Mouse (Mus musculus) adrenal gland, postnatal 14 days (tissue): ENCODE data around the gene Mael. TPM values are rescaled to one million over a fixed set of nuclear protein-coding genes. Genes with fewer than 3 reads are reported as not detected.

Experiments used
- DNase-seq: peaks from one replicate; pipeline ENCODE4 v3.0.0; 2021; ENCODE audit warnings: mixed read lengths
- total RNA-seq: library from RNA; stranded (reverse); gene quantifications from 2 replicates; pipeline ENCODE4 v1.2.3, GENCODE M21; 2021

The Mael gene
- total RNA-seq, 1 experiment from 2014 or later = not detected

- DNase-seq = no peak
These were observed 33.4 kb downstream of the Mael start for GRCm38 (mm10) chr1:166205159-166205558.

DNA sequence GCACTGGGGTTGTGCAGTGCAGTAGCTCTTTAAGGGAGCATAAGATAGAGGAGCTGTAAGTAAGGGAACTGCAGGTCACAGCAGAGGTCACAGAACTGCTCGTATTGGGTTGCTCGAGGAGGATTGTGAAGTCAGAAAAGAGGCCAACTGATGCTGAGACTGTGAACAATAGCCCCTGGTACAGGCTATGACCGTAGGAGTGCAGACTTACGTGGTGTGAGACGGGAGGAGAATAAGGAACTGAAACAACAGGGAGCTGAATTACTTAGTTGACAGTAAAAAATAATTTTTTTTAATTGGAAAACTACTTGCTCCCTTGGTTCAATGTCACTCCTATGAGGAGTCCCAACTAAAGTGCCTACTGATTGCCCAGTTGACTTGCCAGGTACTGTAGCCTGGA is 34.4 kb downstream of the Mael start:
- DNase-seq = no peak

DNA sequence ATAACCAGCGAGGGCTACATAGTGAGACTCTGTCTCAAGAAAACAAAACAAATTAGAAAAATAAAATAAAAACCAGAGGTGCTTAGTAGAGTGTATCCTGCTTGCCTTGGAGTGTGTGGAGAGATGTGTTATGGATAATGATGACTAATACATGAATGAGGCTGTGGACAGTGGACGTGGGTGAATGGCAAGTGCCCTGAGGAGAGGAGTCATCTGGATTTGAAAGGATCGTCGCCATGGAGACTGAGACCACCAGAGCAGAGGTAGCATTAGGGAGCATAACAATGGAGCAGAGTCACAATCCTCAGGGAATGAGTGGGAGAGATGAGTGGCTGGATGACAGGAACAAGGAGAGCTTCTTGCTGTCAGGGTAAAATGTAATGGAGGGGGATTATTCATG is 48.7 kb downstream of the Mael start:
- no peak for DNase-seq

GRCm38 (mm10) chr1:166185357-166185756 is 53.2 kb downstream of the Mael start:
- no peak for DNase-seq

DNA sequence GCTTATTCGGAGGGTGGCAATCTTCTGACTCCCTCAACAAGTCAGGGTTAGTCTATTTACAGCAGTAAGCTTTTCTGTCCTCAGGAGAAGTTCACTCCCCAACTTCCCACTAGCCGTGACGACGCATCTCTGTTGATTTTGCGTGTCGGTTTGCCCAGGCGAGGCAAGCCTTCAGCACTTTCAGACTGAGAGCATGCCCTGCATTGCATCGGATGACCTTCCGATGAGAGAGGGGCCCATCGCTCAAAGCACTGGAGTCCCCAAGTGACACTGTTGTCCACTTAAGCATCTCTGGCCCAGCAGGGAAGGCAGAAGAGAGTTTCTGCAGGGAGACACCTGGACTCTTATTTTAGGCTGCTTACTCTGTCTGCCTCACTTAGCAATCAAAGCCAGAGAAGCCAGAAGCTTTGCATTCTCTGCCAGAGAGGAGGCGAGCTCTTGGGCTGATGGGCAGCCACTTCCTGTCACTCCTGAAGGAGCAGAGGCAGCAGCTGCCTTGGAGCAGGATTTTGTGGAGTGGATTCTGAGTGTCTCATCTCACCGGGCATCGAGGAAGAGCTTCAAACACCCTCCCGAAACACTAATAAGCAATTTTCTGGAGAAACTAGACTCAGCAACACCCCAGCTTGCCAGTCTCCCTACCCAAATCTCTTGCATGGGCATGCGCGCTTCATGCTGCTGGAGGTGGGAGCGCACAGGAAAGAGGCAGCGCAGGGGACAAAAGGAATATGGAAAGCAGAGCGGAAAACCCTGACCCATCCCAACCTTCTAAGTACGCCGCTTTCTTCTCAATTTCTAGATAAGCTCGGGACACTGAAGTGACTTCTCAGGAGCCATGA is 53.9 kb downstream of the Mael start:
- DNase-seq = no peak

GRCm38 (mm10) chr1:166182952-166183627 is 55.5 kb downstream of the Mael start:
- peak; percentile 21 for DNase-seq

DNA sequence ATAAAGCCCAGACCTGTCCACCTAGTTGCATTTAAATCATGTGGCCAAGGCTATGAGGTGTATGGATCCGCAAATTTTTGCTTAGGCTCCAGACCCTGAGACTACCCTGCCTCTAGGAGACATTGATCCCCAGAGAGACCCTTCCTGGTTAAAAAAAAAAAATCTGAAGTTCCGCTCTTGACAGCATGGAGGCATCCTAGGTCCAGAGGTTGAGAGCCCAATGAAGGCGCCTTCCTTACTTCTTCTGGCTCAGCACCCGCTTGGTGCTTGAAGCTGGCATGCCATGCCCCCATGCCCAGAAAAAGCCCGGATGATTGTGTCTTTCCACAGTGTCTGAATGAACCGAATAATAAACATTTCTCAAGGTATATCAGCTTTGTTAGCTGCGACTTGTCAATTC is 57.0 kb downstream of the Mael start:
- no peak for DNase-seq

GRCm38 (mm10) chr1:166173621-166174020 is 64.9 kb downstream of the Mael start:
- DNase-seq = no peak

DNA sequence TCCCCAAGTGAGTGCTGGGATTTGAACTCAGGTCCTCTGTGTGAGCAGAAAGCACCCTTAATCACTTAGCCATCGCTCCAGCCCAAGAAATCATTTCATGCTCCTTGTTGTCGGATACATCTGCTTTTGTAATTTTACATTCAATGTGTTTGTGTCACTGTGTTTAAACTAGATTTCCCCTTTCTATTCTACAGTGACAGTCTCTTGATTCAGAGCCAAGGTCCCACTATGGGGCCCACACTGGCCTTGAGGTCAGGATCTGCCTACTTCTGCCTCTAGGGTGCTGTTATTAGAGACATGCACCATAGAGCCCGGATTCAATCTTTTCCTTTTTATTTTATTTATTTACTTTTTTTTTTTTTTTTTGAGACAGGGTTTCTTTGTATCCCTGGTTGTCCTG is 65.6 kb downstream of the Mael start:
- no peak for DNase-seq

- DNase-seq = no peak
These were observed 67.7 kb downstream of the Mael start for GRCm38 (mm10) chr1:166170852-166171251.

DNA sequence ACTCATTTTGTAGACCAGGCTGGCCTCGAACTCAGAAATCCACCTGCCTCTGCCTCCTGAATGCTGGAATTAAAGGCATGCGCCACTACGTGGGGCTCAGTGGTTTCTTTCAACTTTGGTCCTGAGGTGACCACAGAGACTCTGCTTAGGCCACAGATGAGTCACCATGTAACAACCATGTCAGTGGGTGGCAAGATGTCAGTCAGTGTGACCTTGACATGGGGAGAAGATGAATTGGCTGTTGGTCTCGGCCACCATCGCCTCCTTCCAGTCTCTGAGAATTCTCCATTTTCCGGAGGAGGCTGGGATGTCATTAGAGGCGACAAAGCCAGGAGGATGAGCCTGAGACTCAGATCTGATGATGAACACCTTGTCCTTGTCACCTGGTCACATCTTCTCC is 68.8 kb downstream of the Mael start:
- DNase-seq = peak; percentile 16

GRCm38 (mm10) chr1:166168017-166168416 is 70.5 kb downstream of the Mael start:
- no peak for DNase-seq

DNA sequence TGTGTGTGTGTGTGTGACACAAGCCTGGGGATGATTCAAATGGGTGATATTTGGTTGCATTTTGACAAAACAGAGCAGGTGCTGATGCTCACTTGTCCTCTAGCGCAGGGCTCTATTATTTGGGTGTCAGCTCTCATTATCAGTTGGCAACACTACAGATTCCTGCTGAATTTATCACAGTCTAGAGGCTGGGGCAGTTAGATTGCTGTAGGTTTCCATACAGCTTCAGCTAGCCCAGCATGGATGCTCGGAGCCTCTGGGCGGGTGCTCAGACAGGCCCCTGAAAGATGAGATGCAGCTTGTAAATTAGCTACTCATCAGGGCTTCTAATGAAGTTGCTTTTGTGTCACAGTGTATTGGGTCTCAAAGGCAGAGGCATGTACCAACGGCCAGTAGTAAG is 71.1 kb downstream of the Mael start:
- no peak for DNase-seq

GRCm38 (mm10) chr1:166165159-166165558 is 73.4 kb downstream of the Mael start:
- no peak for DNase-seq

- no peak for DNase-seq
These were observed 74.0 kb downstream of the Mael start for GRCm38 (mm10) chr1:166164580-166164979.

GRCm38 (mm10) chr1:166160569-166161445 is 77.7 kb downstream of the Mael start:
- peak; percentile 85 for DNase-seq

GRCm38 (mm10) chr1:166160111-166160510 is 78.4 kb downstream of the Mael start:
- DNase-seq = no peak

DNA sequence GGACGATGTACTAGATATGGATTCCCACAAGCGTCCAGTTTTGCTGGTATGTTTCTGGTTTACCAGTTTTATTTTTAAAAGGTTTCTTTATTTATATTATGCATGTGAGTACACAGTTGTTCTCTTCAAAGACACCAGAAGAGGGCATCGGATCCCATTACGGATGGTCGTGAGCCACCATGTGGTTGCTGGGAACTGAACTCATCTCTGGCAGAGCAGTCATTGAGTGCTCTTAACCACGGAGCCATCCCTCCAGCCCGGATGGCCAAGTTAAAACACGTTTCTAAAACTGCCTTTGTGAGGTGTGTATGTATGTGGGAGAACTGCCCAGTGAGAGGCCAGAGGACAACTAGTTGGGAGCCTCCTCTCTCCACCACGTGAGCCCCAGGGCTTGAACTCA is 79.9 kb downstream of the Mael start:
- DNase-seq = no peak

GRCm38 (mm10) chr1:166157712-166158111 is 80.8 kb downstream of the Mael start:
- no peak for DNase-seq

- DNase-seq = no peak
These were observed 83.4 kb downstream of the Mael start for GRCm38 (mm10) chr1:166155113-166155494.

DNA sequence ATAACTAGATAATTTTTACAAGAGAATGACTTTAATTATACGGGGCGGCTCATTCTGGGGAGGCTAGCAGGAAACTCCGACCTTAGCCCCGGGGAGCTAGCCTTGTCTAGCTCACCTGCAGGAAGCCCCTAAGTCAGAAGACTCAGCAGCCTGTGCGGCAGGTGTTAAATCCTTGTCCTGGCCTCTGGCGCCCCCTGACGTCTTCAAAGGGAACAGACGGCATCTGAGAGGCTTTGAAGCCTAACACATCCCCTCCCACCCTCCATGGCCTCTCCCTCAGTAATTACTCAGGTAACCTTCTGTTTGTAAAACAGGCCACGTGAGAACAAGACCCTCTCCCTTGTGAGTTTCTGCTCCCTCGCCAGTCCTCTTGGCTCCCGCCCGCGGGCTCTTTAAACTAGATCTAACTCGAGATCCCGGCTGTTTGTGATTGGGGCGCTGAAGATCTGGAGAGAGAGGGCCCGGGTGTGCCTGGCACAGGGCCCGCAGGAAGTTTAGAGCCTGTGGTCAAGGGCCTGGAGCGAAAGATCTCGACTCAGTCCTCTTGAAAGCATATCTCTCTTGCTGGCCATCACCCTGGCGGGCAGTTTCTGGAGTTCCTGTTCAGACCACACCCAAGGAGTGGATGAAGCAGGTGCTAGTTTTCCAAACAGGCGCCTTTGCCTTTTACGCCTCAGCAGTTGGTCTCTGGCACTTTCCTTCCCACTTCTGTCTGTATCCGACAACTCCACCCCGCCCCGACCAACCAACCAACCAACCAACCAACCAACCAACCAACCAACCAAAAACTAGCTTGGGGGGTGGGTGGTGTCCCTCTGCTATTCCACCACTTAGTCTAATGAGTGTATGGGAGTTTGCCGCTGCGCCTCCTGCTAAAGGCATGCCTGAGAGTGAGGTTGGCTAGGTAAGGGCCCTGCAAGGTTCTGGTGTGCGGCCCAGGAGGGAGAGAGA is 84.1 kb downstream of the Mael start:
- peak; percentile 83 for DNase-seq
